Mouse (Mus musculus): ENCODE measurements around the gene Rfk. TPM values are rescaled to one million over a fixed set of nuclear protein-coding genes. Genes with fewer than 3 reads are reported as not detected.

Rfk gene
- total and polyA plus RNA-seq, 2 experiments from 2014 or later, result 51.8 to 83.1 TPM

GRCm38 (mm10) chr19:17410465-17411065 lies 16.7 kb downstream of the Rfk start:
- ATAC-seq (no peak), DNase-seq (no peak)
- Histone ChIP-seq H3K27me3 (ENCODE audit: insufficient read depth, low read length) (no peaks in the 10 kb centered on the region), H3K4me1 (ENCODE audit: insufficient read depth) (no peaks in the 10 kb centered on the region), H3K9ac (no peak overlapping the region), H3K4me2 (ENCODE audit: low read depth) (no peak overlapping the region), H3K27ac (ENCODE audit: low read depth, low read length) (no peak overlapping the region), H3K4me3 (ENCODE audit: low read depth, low read length) (no peak overlapping the region), H3K9me3 (ENCODE audit: low read length) (no peaks in the 10 kb centered on the region), H3K36me3 (ENCODE audit: insufficient read depth) (no peaks in the 10 kb centered on the region)
- TF ChIP-seq CTCF (IDR thresholded peaks at IDR 0.05; ENCODE audit: low read depth), result no peak
- WGBS, result 90% methylated on average over 5 of the region's 5 CpGs

- Histone ChIP-seq H3K4me1 (ENCODE audit: insufficient read depth) (no peaks in the 10 kb centered on the region), H3K9me3 (ENCODE audit: low read length) (no peaks in the 10 kb centered on the region), H3K27me3 (ENCODE audit: insufficient read depth, low read length) (no peaks in the 10 kb centered on the region), H3K27ac (ENCODE audit: low read depth, low read length) (no peak overlapping the region), H3K4me2 (ENCODE audit: low read depth) (no peak overlapping the region), H3K4me3 (ENCODE audit: low read depth, low read length) (no peak overlapping the region), H3K36me3 (ENCODE audit: insufficient read depth) (no peaks in the 10 kb centered on the region), H3K9ac (no peak overlapping the region)
- ATAC-seq (no peak), DNase-seq (no peak)
- WGBS, result 34% methylated on average over 4 of the region's 4 CpGs
- TF ChIP-seq CTCF (IDR thresholded peaks at IDR 0.05; ENCODE audit: low read depth), result no peak
These were observed 19.1 kb downstream of the Rfk start for GRCm38 (mm10) chr19:17412915-17413459.

- no peak for TF ChIP-seq CTCF (IDR thresholded peaks at IDR 0.05; ENCODE audit: low read depth)
- no peak for ATAC-seq
- 55% methylated on average over 1 of the region's 1 CpGs for WGBS
- Histone ChIP-seq H3K4me3 (ENCODE audit: low read depth, low read length) (no peak overlapping the region), H3K9me3 (ENCODE audit: low read length) (no peaks in the 10 kb centered on the region), H3K27me3 (ENCODE audit: insufficient read depth, low read length) (no peaks in the 10 kb centered on the region), H3K27ac (ENCODE audit: low read depth, low read length) (no peak overlapping the region), H3K4me1 (ENCODE audit: insufficient read depth) (no peaks in the 10 kb centered on the region), H3K4me2 (ENCODE audit: low read depth) (no peak overlapping the region), H3K36me3 (ENCODE audit: insufficient read depth) (no peaks in the 10 kb centered on the region), H3K9ac (no peak overlapping the region)
- DNase-seq, result no peak
These were observed 24.0 kb downstream of the Rfk start for GRCm38 (mm10) chr19:17417855-17418254.

- Histone ChIP-seq H3K4me1 (ENCODE audit: insufficient read depth) (no peaks in the 10 kb centered on the region), H3K27ac (ENCODE audit: low read depth, low read length) (no peak overlapping the region), H3K4me3 (ENCODE audit: low read depth, low read length) (no peak overlapping the region), H3K9me3 (ENCODE audit: low read length) (no peaks in the 10 kb centered on the region), H3K36me3 (ENCODE audit: insufficient read depth) (no peaks in the 10 kb centered on the region), H3K4me2 (ENCODE audit: low read depth) (no peak overlapping the region), H3K27me3 (ENCODE audit: insufficient read depth, low read length) (no peaks in the 10 kb centered on the region), H3K9ac (no peak overlapping the region)
- DNase-seq (no peak), ATAC-seq (no peak)
- WGBS, result 90% methylated on average over 3 of the region's 3 CpGs
- no peak for TF ChIP-seq CTCF (IDR thresholded peaks at IDR 0.05; ENCODE audit: low read depth)
These were observed 29.5 kb downstream of the Rfk start for GRCm38 (mm10) chr19:17423306-17423705.

DNA sequence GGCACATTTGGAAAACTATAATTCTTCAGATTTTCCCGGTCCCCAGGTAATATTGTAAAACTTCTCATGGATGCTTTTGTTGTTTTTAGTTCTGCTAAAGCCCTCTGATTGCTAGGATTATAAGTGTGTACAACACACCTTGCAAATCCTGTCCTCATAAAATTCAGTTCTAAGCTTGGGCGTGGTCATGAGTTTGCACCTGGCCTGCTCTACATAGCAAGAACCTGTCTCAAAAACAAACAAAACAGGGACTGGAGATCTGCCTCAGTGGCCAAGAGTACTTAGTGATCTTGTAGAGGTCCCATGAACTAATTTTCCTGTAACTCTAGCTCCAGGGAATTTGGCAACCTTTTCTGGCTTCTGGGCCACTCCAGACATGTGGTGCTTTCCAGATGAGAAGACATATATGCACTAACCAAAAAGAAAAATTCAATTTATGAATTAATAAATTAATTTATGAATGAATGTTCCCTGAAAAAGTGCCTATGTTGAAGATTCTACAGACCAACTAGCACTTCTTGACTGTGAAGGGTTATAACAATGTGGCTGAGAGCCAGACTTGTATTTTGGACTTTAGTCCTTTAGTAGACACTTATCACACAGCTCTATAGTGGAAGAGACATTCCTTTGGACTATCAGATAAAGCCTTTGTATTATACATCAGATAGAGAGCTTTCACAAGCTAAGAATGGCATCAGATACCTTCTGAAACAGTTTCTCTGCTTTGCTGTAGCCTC lies 34.1 kb downstream of the Rfk start:
- 92% methylated on average over 2 of the region's 2 CpGs for WGBS
- no peaks in the 10 kb centered on the region for H3K9me3 ChIP-seq (ENCODE audit: low read length)
- H3K4me2 ChIP-seq (ENCODE audit: low read depth), result no peak overlapping the region
- no peak for TF ChIP-seq CTCF (IDR thresholded peaks at IDR 0.05; ENCODE audit: low read depth)
- ATAC-seq (no peak), DNase-seq (no peak)
- no peak overlapping the region for H3K9ac ChIP-seq
- H3K27ac ChIP-seq (ENCODE audit: low read depth, low read length), result no peak overlapping the region
- no peaks in the 10 kb centered on the region for H3K4me1 ChIP-seq (ENCODE audit: insufficient read depth)
- no peak overlapping the region for H3K4me3 ChIP-seq (ENCODE audit: low read depth, low read length)
- H3K36me3 ChIP-seq (ENCODE audit: insufficient read depth), result no peaks in the 10 kb centered on the region
- H3K27me3 ChIP-seq (ENCODE audit: insufficient read depth, low read length), result no peaks in the 10 kb centered on the region

GRCm38 (mm10) chr19:17428561-17428914 lies 34.7 kb downstream of the Rfk start:
- H3K36me3 ChIP-seq (ENCODE audit: insufficient read depth), result no peaks in the 10 kb centered on the region
- no peak overlapping the region for H3K4me2 ChIP-seq (ENCODE audit: low read depth)
- TF ChIP-seq CTCF (IDR thresholded peaks at IDR 0.05; ENCODE audit: low read depth), result no peak
- H3K9me3 ChIP-seq (ENCODE audit: low read length), result no peaks in the 10 kb centered on the region
- no peaks in the 10 kb centered on the region for H3K4me1 ChIP-seq (ENCODE audit: insufficient read depth)
- DNase-seq (no peak), ATAC-seq (no peak)
- no peak overlapping the region for H3K9ac ChIP-seq
- H3K27ac ChIP-seq (ENCODE audit: low read depth, low read length), result no peak overlapping the region
- no peaks in the 10 kb centered on the region for H3K27me3 ChIP-seq (ENCODE audit: insufficient read depth, low read length)
- WGBS, result 83% methylated on average over 2 of the region's 2 CpGs
- no peak overlapping the region for H3K4me3 ChIP-seq (ENCODE audit: low read depth, low read length)

- Histone ChIP-seq H3K36me3 (ENCODE audit: insufficient read depth) (no peaks in the 10 kb centered on the region), H3K9ac (no peak overlapping the region), H3K27me3 (ENCODE audit: insufficient read depth, low read length) (no peaks in the 10 kb centered on the region), H3K27ac (ENCODE audit: low read depth, low read length) (no peak overlapping the region), H3K9me3 (ENCODE audit: low read length) (no peaks in the 10 kb centered on the region), H3K4me2 (ENCODE audit: low read depth) (no peak overlapping the region), H3K4me1 (ENCODE audit: insufficient read depth) (no peaks in the 10 kb centered on the region), H3K4me3 (ENCODE audit: low read depth, low read length) (no peak overlapping the region)
- WGBS, result 87% methylated on average over 1 of the region's 1 CpGs
- DNase-seq (no peak), ATAC-seq (no peak)
- TF ChIP-seq CTCF (IDR thresholded peaks at IDR 0.05; ENCODE audit: low read depth), result no peak
These were observed 42.8 kb downstream of the Rfk start for GRCm38 (mm10) chr19:17436651-17437050.
